Mouse (Mus musculus): ENCODE data around the gene Msrb3. TPM values are rescaled to one million over a fixed set of nuclear protein-coding genes. Genes with fewer than 3 reads are reported as not detected.
A peak's percentile ranks its signal among the peaks of the same experiment; 100 is the strongest.

The Msrb3 gene
- polyA plus RNA-seq, 1 experiment from 2014 or later = 13.6 TPM

DNA sequence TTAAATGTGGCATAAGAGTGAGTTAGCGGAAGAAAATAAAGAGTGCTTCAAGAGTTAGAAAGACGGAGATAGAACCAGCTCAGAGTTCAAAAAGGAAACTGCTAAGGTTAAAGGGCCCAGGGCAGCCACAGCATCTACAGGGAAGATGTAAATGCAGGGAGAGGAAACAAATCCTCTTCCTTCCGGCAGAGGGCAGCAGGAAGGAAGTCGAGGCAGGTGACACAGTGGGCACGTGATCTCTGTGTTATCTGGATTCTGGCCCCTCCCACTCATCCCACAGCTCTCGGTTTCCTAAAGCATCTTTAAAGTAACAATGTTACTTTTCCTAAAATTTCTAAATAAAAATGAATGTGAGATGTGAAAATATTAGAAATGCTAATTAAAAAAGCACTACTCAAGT is 99.4 kb downstream of the Msrb3 start:
- no peak for DNase-seq (ENCODE audit: low spot score)
- WGBS = 70% methylated on average over 6 of the region's 6 CpGs
- no peak overlapping the region for H3K9ac ChIP-seq (ENCODE audit: low read depth, low read length)
- H3K4me3 ChIP-seq (ENCODE audit: low read depth, low read length) = no peak overlapping the region
- no peaks in the 10 kb centered on the region for H3K36me3 ChIP-seq (ENCODE audit: control insufficient read depth, insufficient read depth, low read length)
- no peak overlapping the region for H3K27ac ChIP-seq (replicated peaks; ENCODE audit: low read depth, low read length)
- peaks cover 19% of the 10 kb centered on the region for H3K4me1 ChIP-seq (ENCODE audit: control insufficient read depth, insufficient read depth, low read length)
- no peaks in the 10 kb centered on the region for H3K27me3 ChIP-seq (replicated peaks; ENCODE audit: control insufficient read depth, insufficient read depth, low read length)
- H3K9me3 ChIP-seq (ENCODE audit: control insufficient read depth, low read length) = no peaks in the 10 kb centered on the region
- no peak for ATAC-seq (ENCODE audit: low read depth)
- no peak overlapping the region for H3K4me2 ChIP-seq (ENCODE audit: low read depth, low read length)

DNA sequence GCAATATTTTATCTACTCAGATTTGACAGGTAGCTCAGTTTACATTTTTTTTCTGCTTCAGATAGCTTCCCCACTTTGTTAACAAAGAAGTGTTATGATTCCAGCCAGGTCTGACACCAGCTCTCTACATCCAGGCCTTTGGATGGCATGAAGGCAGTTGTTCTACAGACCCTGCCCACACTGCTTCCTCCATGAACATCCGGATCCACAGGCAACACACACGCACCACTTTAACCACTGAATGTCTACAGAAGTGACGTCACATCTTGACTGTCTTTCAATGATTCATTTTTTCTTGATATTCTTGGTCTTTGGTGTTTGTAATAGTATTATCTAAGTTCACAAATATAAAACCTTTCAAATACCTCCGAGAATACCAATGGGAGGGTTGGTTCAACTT is 102.2 kb downstream of the Msrb3 start:
- Histone ChIP-seq H3K9me3 (ENCODE audit: control insufficient read depth, low read length) (no peaks in the 10 kb centered on the region), H3K36me3 (ENCODE audit: control insufficient read depth, insufficient read depth, low read length) (no peaks in the 10 kb centered on the region), H3K27me3 (replicated peaks; ENCODE audit: control insufficient read depth, insufficient read depth, low read length) (no peaks in the 10 kb centered on the region), H3K4me2 (ENCODE audit: low read depth, low read length) (no peak overlapping the region), H3K4me1 (ENCODE audit: control insufficient read depth, insufficient read depth, low read length) (peaks cover 22% of the 10 kb centered on the region), H3K9ac (ENCODE audit: low read depth, low read length) (no peak overlapping the region), H3K4me3 (ENCODE audit: low read depth, low read length) (no peak overlapping the region), H3K27ac (replicated peaks; ENCODE audit: low read depth, low read length) (no peak overlapping the region)
- WGBS = 81% methylated on average over 4 of the region's 4 CpGs
- DNase-seq (ENCODE audit: low spot score) (no peak), ATAC-seq (ENCODE audit: low read depth) (no peak)

- Histone ChIP-seq H3K4me3 (ENCODE audit: low read depth, low read length) (no peak overlapping the region), H3K36me3 (ENCODE audit: control insufficient read depth, insufficient read depth, low read length) (peaks cover 4% of the 10 kb centered on the region; the same call in 1 of the 2 replicates), H3K9me3 (ENCODE audit: control insufficient read depth, low read length) (no peaks in the 10 kb centered on the region), H3K4me2 (ENCODE audit: low read depth, low read length) (peak overlapping the region; percentile 39), H3K9ac (ENCODE audit: low read depth, low read length) (no peak overlapping the region), H3K27ac (replicated peaks; ENCODE audit: low read depth, low read length) (peak overlapping the region; percentile 44; the same call in 1 of the 2 replicates), H3K4me1 (ENCODE audit: control insufficient read depth, insufficient read depth, low read length) (peaks cover 15% of the 10 kb centered on the region; the same call in 1 of the 2 replicates), H3K27me3 (replicated peaks; ENCODE audit: control insufficient read depth, insufficient read depth, low read length) (no peaks in the 10 kb centered on the region)
- DNase-seq (ENCODE audit: low spot score) (peak; percentile 76), ATAC-seq (ENCODE audit: low read depth) (0 out of 2 replicates have a peak, but pooled peaks have one; percentile 26)
- 19% methylated on average over 13 of the region's 13 CpGs for WGBS
Measured at GRCm38 (mm10) chr10:120794391-120794817, 104.5 kb downstream of the Msrb3 start.

- ATAC-seq (ENCODE audit: low read depth) = no peak
- Histone ChIP-seq H3K36me3 (ENCODE audit: control insufficient read depth, insufficient read depth, low read length) (peaks cover 4% of the 10 kb centered on the region; the same call in 1 of the 2 replicates), H3K9me3 (ENCODE audit: control insufficient read depth, low read length) (no peaks in the 10 kb centered on the region), H3K4me1 (ENCODE audit: control insufficient read depth, insufficient read depth, low read length) (peaks cover 15% of the 10 kb centered on the region; the same call in 1 of the 2 replicates), H3K4me3 (ENCODE audit: low read depth, low read length) (no peak overlapping the region), H3K27me3 (replicated peaks; ENCODE audit: control insufficient read depth, insufficient read depth, low read length) (no peaks in the 10 kb centered on the region), H3K9ac (ENCODE audit: low read depth, low read length) (no peak overlapping the region), H3K4me2 (ENCODE audit: low read depth, low read length) (no peak overlapping the region), H3K27ac (replicated peaks; ENCODE audit: low read depth, low read length) (no peak overlapping the region)
- WGBS = 68% methylated on average over 11 of the region's 11 CpGs
- DNase-seq (ENCODE audit: low spot score) = no peak
Measured at GRCm38 (mm10) chr10:120792191-120792765, 106.6 kb downstream of the Msrb3 start.

- Histone ChIP-seq H3K4me1 (ENCODE audit: control insufficient read depth, insufficient read depth, low read length) (peaks cover 15% of the 10 kb centered on the region; the same call in 1 of the 2 replicates), H3K4me2 (ENCODE audit: low read depth, low read length) (no peak overlapping the region), H3K27me3 (replicated peaks; ENCODE audit: control insufficient read depth, insufficient read depth, low read length) (no peaks in the 10 kb centered on the region), H3K27ac (replicated peaks; ENCODE audit: low read depth, low read length) (no peak overlapping the region), H3K4me3 (ENCODE audit: low read depth, low read length) (no peak overlapping the region), H3K9me3 (ENCODE audit: control insufficient read depth, low read length) (no peaks in the 10 kb centered on the region), H3K36me3 (ENCODE audit: control insufficient read depth, insufficient read depth, low read length) (peaks cover 4% of the 10 kb centered on the region; the same call in 1 of the 2 replicates), H3K9ac (ENCODE audit: low read depth, low read length) (no peak overlapping the region)
- 95% methylated on average over 11 of the region's 11 CpGs for WGBS
- ATAC-seq (ENCODE audit: low read depth) (no peak), DNase-seq (ENCODE audit: low spot score) (no peak)
Measured at GRCm38 (mm10) chr10:120791438-120791837, 107.5 kb downstream of the Msrb3 start.

GRCm38 (mm10) chr10:120787202-120787601 is 111.7 kb downstream of the Msrb3 start:
- DNase-seq (ENCODE audit: low spot score) (peak; percentile 31), ATAC-seq (ENCODE audit: low read depth) (0 out of 2 replicates have a peak, but pooled peaks have one; percentile 26)
- Histone ChIP-seq H3K4me2 (ENCODE audit: low read depth, low read length) (no peak overlapping the region), H3K27me3 (replicated peaks; ENCODE audit: control insufficient read depth, insufficient read depth, low read length) (no peaks in the 10 kb centered on the region), H3K4me1 (ENCODE audit: control insufficient read depth, insufficient read depth, low read length) (no peaks in the 10 kb centered on the region), H3K9me3 (ENCODE audit: control insufficient read depth, low read length) (no peaks in the 10 kb centered on the region), H3K4me3 (ENCODE audit: low read depth, low read length) (no peak overlapping the region), H3K9ac (ENCODE audit: low read depth, low read length) (no peak overlapping the region), H3K27ac (replicated peaks; ENCODE audit: low read depth, low read length) (no peak overlapping the region), H3K36me3 (ENCODE audit: control insufficient read depth, insufficient read depth, low read length) (peaks cover 4% of the 10 kb centered on the region; the same call in 1 of the 2 replicates)
- whole genome bisulfite sequencing = 41% methylated on average over 10 of the region's 10 CpGs

DNA sequence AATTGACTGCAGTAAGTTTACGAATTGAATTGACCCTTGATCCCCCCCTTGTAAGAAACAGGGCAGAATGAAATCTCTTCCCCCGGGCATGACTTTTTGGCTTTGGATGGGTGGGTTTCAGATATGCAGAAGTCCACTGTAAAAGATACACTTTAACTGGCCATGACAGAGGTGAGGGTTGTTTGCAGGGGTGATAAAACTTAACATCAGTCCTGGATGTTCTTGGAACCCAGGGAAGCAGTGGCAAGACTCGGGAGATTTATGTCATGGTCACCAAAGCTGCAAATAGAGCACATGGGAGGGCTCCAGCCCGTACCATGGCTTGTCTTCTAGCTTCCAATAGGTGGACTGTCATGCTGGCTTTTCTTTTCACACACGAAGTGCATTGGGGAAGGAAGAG is 114.4 kb downstream of the Msrb3 start:
- H3K4me1 ChIP-seq (ENCODE audit: control insufficient read depth, insufficient read depth, low read length) = no peaks in the 10 kb centered on the region
- H3K9ac ChIP-seq (ENCODE audit: low read depth, low read length) = no peak overlapping the region
- no peaks in the 10 kb centered on the region for H3K27me3 ChIP-seq (replicated peaks; ENCODE audit: control insufficient read depth, insufficient read depth, low read length)
- ATAC-seq (ENCODE audit: low read depth) (no peak), DNase-seq (ENCODE audit: low spot score) (no peak)
- no peaks in the 10 kb centered on the region for H3K36me3 ChIP-seq (ENCODE audit: control insufficient read depth, insufficient read depth, low read length)
- H3K9me3 ChIP-seq (ENCODE audit: control insufficient read depth, low read length) = no peaks in the 10 kb centered on the region
- no peak overlapping the region for H3K4me3 ChIP-seq (ENCODE audit: low read depth, low read length)
- no peak overlapping the region for H3K4me2 ChIP-seq (ENCODE audit: low read depth, low read length)
- WGBS = 53% methylated on average over 5 of the region's 5 CpGs
- H3K27ac ChIP-seq (replicated peaks; ENCODE audit: low read depth, low read length) = no peak overlapping the region

GRCm38 (mm10) chr10:120783393-120783792 is 115.5 kb downstream of the Msrb3 start:
- no peaks in the 10 kb centered on the region for H3K27me3 ChIP-seq (replicated peaks; ENCODE audit: control insufficient read depth, insufficient read depth, low read length)
- WGBS = 66% methylated on average over 9 of the region's 9 CpGs
- ATAC-seq (ENCODE audit: low read depth) (no peak), DNase-seq (ENCODE audit: low spot score) (no peak)
- no peak overlapping the region for H3K9ac ChIP-seq (ENCODE audit: low read depth, low read length)
- no peaks in the 10 kb centered on the region for H3K9me3 ChIP-seq (ENCODE audit: control insufficient read depth, low read length)
- H3K4me1 ChIP-seq (ENCODE audit: control insufficient read depth, insufficient read depth, low read length) = no peaks in the 10 kb centered on the region
- H3K4me3 ChIP-seq (ENCODE audit: low read depth, low read length) = no peak overlapping the region
- H3K27ac ChIP-seq (replicated peaks; ENCODE audit: low read depth, low read length) = no peak overlapping the region
- H3K4me2 ChIP-seq (ENCODE audit: low read depth, low read length) = no peak overlapping the region
- no peaks in the 10 kb centered on the region for H3K36me3 ChIP-seq (ENCODE audit: control insufficient read depth, insufficient read depth, low read length)

DNA sequence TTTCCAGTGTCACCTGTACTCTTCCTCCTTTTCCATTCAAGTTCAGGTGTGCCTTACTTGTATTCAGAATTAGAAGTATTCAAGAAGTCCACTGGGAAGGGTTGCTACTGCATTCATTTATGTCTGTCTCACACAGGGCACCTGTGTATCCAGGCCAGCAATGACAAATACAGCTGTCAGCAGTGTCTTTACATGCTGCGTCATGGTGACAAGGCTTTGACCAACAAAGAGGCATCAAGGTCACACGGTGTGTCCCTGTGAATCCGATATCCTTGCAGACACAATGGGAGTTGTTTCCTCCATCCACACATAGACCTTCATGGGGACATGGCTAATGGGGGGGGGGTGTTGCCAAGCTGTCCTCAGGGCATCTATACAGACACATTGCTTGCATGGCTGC is 121.4 kb downstream of the Msrb3 start:
- H3K4me1 ChIP-seq (ENCODE audit: control insufficient read depth, insufficient read depth, low read length) = no peaks in the 10 kb centered on the region
- peaks cover 6% of the 10 kb centered on the region for H3K9me3 ChIP-seq (ENCODE audit: control insufficient read depth, low read length)
- 87% methylated on average over 3 of the region's 3 CpGs for WGBS
- no peaks in the 10 kb centered on the region for H3K27me3 ChIP-seq (replicated peaks; ENCODE audit: control insufficient read depth, insufficient read depth, low read length)
- H3K4me3 ChIP-seq (ENCODE audit: low read depth, low read length) = no peak overlapping the region
- no peak for ATAC-seq (ENCODE audit: low read depth)
- DNase-seq (ENCODE audit: low spot score) = no peak
- no peaks in the 10 kb centered on the region for H3K36me3 ChIP-seq (ENCODE audit: control insufficient read depth, insufficient read depth, low read length)
- H3K9ac ChIP-seq (ENCODE audit: low read depth, low read length) = no peak overlapping the region
- no peak overlapping the region for H3K4me2 ChIP-seq (ENCODE audit: low read depth, low read length)
- H3K27ac ChIP-seq (replicated peaks; ENCODE audit: low read depth, low read length) = no peak overlapping the region
